Mouse (Mus musculus): ENCODE measurements around the gene Gm5460.

Gm5460 gene

GRCm38 (mm10) chr14:34077222-34077621, 60.7 kb downstream of the Gm5460 start:
- DNase-seq (ENCODE audit: low read depth), result no peak

- DNase-seq (ENCODE audit: low read depth), result no peak
Measured at GRCm38 (mm10) chr14:34078293-34078692, 61.7 kb downstream of the Gm5460 start.

GRCm38 (mm10) chr14:34080321-34080997, 63.9 kb downstream of the Gm5460 start:
- peak; percentile 90 for DNase-seq (ENCODE audit: low read depth)

DNA sequence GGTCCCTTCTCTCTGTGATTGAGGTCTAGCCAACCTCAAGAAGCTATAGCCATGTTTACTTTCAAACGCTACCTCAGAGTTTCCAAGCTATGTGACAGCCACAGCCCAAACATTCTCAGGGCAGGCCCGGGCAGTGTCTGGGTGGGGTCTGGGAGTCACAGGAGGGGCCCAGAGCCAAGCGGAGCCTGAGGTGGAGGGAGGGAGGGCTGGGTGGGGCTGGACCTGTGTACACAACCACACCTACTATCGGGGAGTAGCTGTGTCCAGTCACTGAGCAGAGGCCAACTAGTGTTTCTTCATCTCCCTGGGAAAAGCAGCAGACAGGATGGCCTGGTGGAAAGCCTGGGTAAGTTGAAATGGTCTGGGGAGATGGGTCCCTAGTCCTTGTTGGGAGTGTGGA, 69.2 kb downstream of the Gm5460 start, which contains the start of gene Anxa8:
Anxa8 (plus strand) TSS at position 251 of the 400 bp plus-strand sequence.
- no peak for DNase-seq (ENCODE audit: low read depth)

DNA sequence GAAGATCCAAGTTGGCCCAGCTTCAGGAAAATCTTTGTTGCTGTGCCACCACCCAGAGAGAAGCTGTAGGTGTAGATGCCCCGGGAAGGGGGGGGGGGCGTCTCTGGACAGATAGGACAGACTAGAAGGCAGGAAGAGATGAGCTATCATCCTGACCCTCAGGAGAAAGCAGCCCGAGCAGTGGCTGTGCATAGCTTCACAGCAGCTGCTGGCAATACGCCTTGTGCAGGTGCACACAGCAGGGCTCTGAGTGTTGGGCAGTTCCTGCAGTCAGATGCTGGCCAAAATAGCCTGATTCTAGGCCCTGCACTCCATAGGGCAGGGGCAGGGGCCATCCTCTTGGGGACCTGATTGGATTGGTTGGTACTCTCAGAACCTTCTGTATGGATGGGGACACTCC, 70.2 kb downstream of the Gm5460 start:
- no peak for DNase-seq (ENCODE audit: low read depth)

GRCm38 (mm10) chr14:34087856-34088398, 71.4 kb downstream of the Gm5460 start:
- peak; percentile 23 for DNase-seq (ENCODE audit: low read depth)

- DNase-seq (ENCODE audit: low read depth), result peak; percentile 31
Measured at GRCm38 (mm10) chr14:34089796-34090195, 73.2 kb downstream of the Gm5460 start.

DNA sequence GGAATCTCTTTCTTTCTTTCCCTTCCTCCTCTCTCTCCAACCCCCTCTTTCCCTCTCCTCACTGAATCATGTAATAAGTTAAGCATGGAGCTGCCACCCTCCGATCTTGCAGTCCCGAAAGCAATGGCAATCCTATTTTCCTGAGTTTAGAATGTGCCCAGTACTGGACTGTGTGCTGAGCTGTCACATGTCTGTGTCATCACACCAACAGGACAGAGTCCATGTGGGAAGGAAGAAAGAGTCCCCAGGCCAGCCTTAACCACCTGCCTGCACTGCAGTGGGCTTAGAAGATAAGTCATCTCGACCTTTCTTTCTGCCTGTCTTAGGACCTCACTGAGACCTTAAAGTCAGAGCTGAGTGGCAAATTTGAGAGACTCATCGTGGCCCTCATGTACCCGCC, 74.9 kb downstream of the Gm5460 start:
- no peak for DNase-seq (ENCODE audit: low read depth)

DNA sequence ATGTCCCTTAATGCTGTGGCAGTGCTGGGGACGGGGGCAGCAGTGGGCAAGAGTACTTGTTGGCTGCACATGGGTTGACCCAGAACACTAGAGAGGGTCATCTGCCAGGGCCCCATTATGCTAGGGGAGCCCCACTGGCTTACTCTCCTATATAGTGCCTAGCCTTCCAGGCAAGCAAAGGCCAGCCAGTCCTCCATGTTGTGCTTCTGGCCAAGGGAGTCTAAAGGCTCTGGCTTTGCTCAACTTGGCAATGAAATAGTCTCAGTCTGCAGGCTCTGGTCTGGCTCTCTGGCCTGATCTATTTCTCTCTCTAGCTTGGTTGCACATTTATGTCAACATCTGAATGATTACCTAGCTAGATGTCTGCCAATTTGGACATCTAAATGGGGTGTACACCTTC, 76.3 kb downstream of the Gm5460 start:
- no peak for DNase-seq (ENCODE audit: low read depth)

DNA sequence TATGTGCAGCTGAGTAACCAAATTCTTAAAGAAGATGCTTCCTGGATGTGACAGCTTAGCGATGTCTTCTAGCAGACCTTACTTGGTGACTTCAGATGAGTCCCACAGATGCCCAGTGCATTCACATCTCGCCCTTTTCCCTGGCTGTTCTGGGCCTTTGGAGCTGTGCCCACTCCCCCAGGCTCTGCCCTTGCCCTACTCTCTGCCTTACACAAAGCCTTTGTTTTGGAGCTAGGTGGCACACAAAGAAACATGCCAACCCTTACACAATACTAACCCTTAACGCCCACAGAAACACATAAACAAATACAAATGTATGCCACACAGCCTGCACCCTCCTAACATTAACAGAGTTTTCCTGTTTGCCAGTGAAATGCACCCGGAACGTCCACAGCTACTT, 79.6 kb downstream of the Gm5460 start:
- no peak for DNase-seq (ENCODE audit: low read depth)

Data from NIH3T3 (cell line).